Mouse (Mus musculus) midbrain, embryonic 14.5 days (tissue): ENCODE results near the gene Irx5. TPM values are rescaled to one million over a fixed set of nuclear protein-coding genes. Genes with fewer than 3 reads are reported as not detected.
A peak's percentile ranks its signal among the peaks of the same experiment; 100 is the strongest.

ENCODE experiments used
- ATAC-seq: fragments of 200-750 bp; cut with Nextera tagmentation; 2 replicates; pipeline ENCODE4 v1.8.0; 2017; ENCODE audit warnings: moderate number of reproducible peaks, moderate library complexity; ENCODE audit not compliant: low FRiP score, low TSS enrichment
- DNase-seq: peaks from one replicate; pipeline ENCODE4 v3.0.0-alpha.2; 2015
- H3K27ac ChIP-seq: fragments of 300-500 bp; sonication (generic); replicated peaks from 2 replicates; pipeline ENCODE4 v1.5.1; 2014; ENCODE audit warnings: mild to moderate bottlenecking, low read depth, low read length, moderate library complexity
- H3K27me3 ChIP-seq: fragments of 300-500 bp; sonication (generic); 2 replicates; pipeline ENCODE4 v1.6.1; 2014; ENCODE audit warnings: low read length, control low read depth, mixed read lengths; ENCODE audit not compliant: control insufficient read depth, insufficient read depth
- H3K36me3 ChIP-seq: fragments of 300-500 bp; sonication (generic); 2 replicates; pipeline ENCODE4 v1.6.1; 2014; ENCODE audit warnings: low read length, control low read depth; ENCODE audit not compliant: control insufficient read depth, insufficient read depth
- H3K4me1 ChIP-seq: fragments of 300-500 bp; sonication (generic); 2 replicates; pipeline ENCODE4 v1.6.1; 2014; ENCODE audit warnings: mild to moderate bottlenecking, antibody characterized with exemption, low read length, control low read depth; ENCODE audit not compliant: control insufficient read depth, insufficient read depth
- H3K4me2 ChIP-seq: fragments of 300-500 bp; sonication (generic); 2 replicates; pipeline ENCODE4 v1.6.1; 2014; ENCODE audit warnings: mild to moderate bottlenecking, low read length, moderate library complexity
- H3K4me3 ChIP-seq: fragments of 300-500 bp; sonication (generic); replicated peaks from 2 replicates; pipeline ENCODE4 v1.5.1; 2014; ENCODE audit warnings: low read depth, low read length
- H3K9ac ChIP-seq: fragments of 300-500 bp; sonication (generic); replicated peaks from 2 replicates; pipeline ENCODE4 v1.6.1; 2014; ENCODE audit warnings: mild to moderate bottlenecking, low read length, moderate library complexity
- H3K9me3 ChIP-seq: fragments of 300-500 bp; sonication (generic); 2 replicates; pipeline ENCODE4 v1.6.1; 2016; ENCODE audit warnings: low read length, control low read depth, mixed read lengths; ENCODE audit not compliant: control insufficient read depth
- WGBS: fragments of 180-500 bp; shearing (Covaris S2); extraction: QIAGEN DNeasy Blood & Tissue Kit; methylation state at CpG from one replicate; pipeline ENCODE4 v1.1.7; 2014; 5-methylcytosine and 5-hydroxymethylcytosine counted together
- polyA plus RNA-seq: library from polyadenylated mRNA; unstranded; fragments of >200 nt; fragmentation: Nextera tagmentation; extraction: Ambion mirVana; gene quantifications from 2 replicates; pipeline ENCODE4 v1.2.1, GENCODE M21; 2014

Gene Irx5
- polyA plus RNA-seq, 1 experiment from 2014 or later: 30.7 TPM

GRCm38 (mm10) chr8:92358141-92358999 lies 945 bp downstream of the Irx5 start:
- DNase-seq: peak; percentile 72
- Histone ChIP-seq H3K27me3 (no peaks in the 10 kb centered on the region), H3K36me3 (peaks cover 12% of the 10 kb centered on the region; the same call in 1 of the 2 replicates), H3K4me2 (peak overlapping the region; percentile 87), H3K4me1 (peaks cover 5% of the 10 kb centered on the region), H3K4me3 (peak overlapping the region; percentile 69), H3K9me3 (no peaks in the 10 kb centered on the region), H3K27ac (peak overlapping the region; percentile 97), H3K9ac (peak overlapping the region; percentile 94)
- WGBS: under 1% methylated on average over 79 of the region's 80 CpGs
- no peak for ATAC-seq

GRCm38 (mm10) chr8:92359000-92359832 lies 1.8 kb downstream of the Irx5 start:
- Histone ChIP-seq H3K9me3 (no peaks in the 10 kb centered on the region), H3K27ac (peak overlapping the region; percentile 97), H3K36me3 (peaks cover 12% of the 10 kb centered on the region; the same call in 1 of the 2 replicates), H3K4me3 (peak overlapping the region; percentile 69), H3K4me1 (peaks cover 2% of the 10 kb centered on the region), H3K9ac (peak overlapping the region; percentile 94), H3K27me3 (peaks cover 6% of the 10 kb centered on the region), H3K4me2 (peak overlapping the region; percentile 87)
- ATAC-seq: no peak
- WGBS: under 1% methylated on average over 35 of the region's 35 CpGs
- DNase-seq: peak; percentile 72

- peaks cover 12% of the 10 kb centered on the region; the same call in 1 of the 2 replicates for H3K36me3 ChIP-seq
- DNase-seq: peak; percentile 76
- peak overlapping the region; percentile 97 for H3K27ac ChIP-seq
- H3K4me3 ChIP-seq: peak overlapping the region; percentile 69
- WGBS: 0% methylated on average over 21 of the region's 21 CpGs
- H3K9me3 ChIP-seq: no peaks in the 10 kb centered on the region
- peaks cover 10% of the 10 kb centered on the region for H3K27me3 ChIP-seq
- peak overlapping the region; percentile 94 for H3K9ac ChIP-seq
- ATAC-seq: no peak
- peaks cover 7% of the 10 kb centered on the region for H3K4me1 ChIP-seq
- H3K4me2 ChIP-seq: peak overlapping the region; percentile 87
Observed at GRCm38 (mm10) chr8:92359833-92360082, 2.3 kb downstream of the Irx5 start.

- DNase-seq (peak; percentile 66), ATAC-seq (no peak)
- H3K4me3 ChIP-seq: peak overlapping the region; percentile 69
- H3K27ac ChIP-seq: peak overlapping the region; percentile 97
- H3K4me2 ChIP-seq: peak overlapping the region; percentile 87
- peak overlapping the region; percentile 94 for H3K9ac ChIP-seq
- peaks cover 10% of the 10 kb centered on the region for H3K27me3 ChIP-seq
- H3K36me3 ChIP-seq: peaks cover 12% of the 10 kb centered on the region; the same call in 1 of the 2 replicates
- no peaks in the 10 kb centered on the region for H3K9me3 ChIP-seq
- under 1% methylated on average over 71 of the region's 77 CpGs for WGBS
- peaks cover 10% of the 10 kb centered on the region for H3K4me1 ChIP-seq
Observed at GRCm38 (mm10) chr8:92360083-92360861, 2.8 kb downstream of the Irx5 start.

- Histone ChIP-seq H3K36me3 (peaks cover 12% of the 10 kb centered on the region; the same call in 1 of the 2 replicates), H3K9me3 (no peaks in the 10 kb centered on the region), H3K27ac (peak overlapping the region; percentile 85), H3K4me2 (peak overlapping the region; percentile 70), H3K9ac (peak overlapping the region; percentile 68), H3K4me1 (peaks cover 25% of the 10 kb centered on the region), H3K27me3 (peaks cover 10% of the 10 kb centered on the region), H3K4me3 (peak overlapping the region; percentile 45)
- ATAC-seq: peak; percentile 51
- under 1% methylated on average over 25 of the region's 25 CpGs for WGBS
- DNase-seq: peak; percentile 90
Observed at GRCm38 (mm10) chr8:92361546-92362351, 4.3 kb downstream of the Irx5 start.

- peaks cover 28% of the 10 kb centered on the region for H3K4me1 ChIP-seq
- H3K9ac ChIP-seq: peak overlapping the region; percentile 68
- H3K4me2 ChIP-seq: peak overlapping the region; percentile 70
- WGBS: 2% methylated on average over 15 of the region's 15 CpGs
- H3K27me3 ChIP-seq: peaks cover 16% of the 10 kb centered on the region
- H3K4me3 ChIP-seq: peak overlapping the region; percentile 45
- H3K27ac ChIP-seq: peak overlapping the region; percentile 85
- H3K9me3 ChIP-seq: no peaks in the 10 kb centered on the region
- DNase-seq: no peak
- H3K36me3 ChIP-seq: peaks cover 15% of the 10 kb centered on the region; the same call in 1 of the 2 replicates
- no peak for ATAC-seq
Observed at GRCm38 (mm10) chr8:92362396-92363115, 5.1 kb downstream of the Irx5 start.

GRCm38 (mm10) chr8:92363217-92364147 lies 6.1 kb downstream of the Irx5 start:
- Histone ChIP-seq H3K36me3 (peaks cover 15% of the 10 kb centered on the region; the same call in 1 of the 2 replicates), H3K9me3 (no peaks in the 10 kb centered on the region), H3K4me3 (peak overlapping the region; percentile 45), H3K4me2 (peak overlapping the region; percentile 70), H3K27me3 (peaks cover 23% of the 10 kb centered on the region), H3K4me1 (peaks cover 31% of the 10 kb centered on the region), H3K9ac (peak overlapping the region; percentile 68), H3K27ac (peak overlapping the region; percentile 85)
- ATAC-seq (no peak), DNase-seq (peak; percentile 68)
- WGBS: 1% methylated on average over 45 of the region's 45 CpGs
